Mouse (Mus musculus): ENCODE measurements at regions not wholly inside any gene's neighbourhood (a gene's known extent, or its start where the extent isn't known, plus 50 kb on each side); places are given as distances from the start of the nearest gene placed in this dataset.

GRCm38 (mm10) chr13:110911866-110912265 lies 342.9 kb upstream of the Actbl2 start:
- Histone ChIP-seq H3K79me2 (replicated peaks; ENCODE audit: control insufficient read depth, extremely low read depth, insufficient read depth, poor library complexity, severe bottlenecking) (no peaks in the 10 kb centered on the region), H3K4me3 (replicated peaks in 1 of 3; ENCODE audit: low read depth in 2 of 3, low read length in 2 of 3, poor library complexity in 1 of 3) (no peak overlapping the region), H3K4me1 (ENCODE audit: control insufficient read depth in 1 of 2, insufficient read depth in 2 of 2) (no peaks in the 10 kb centered on the region), H3K27me3 (replicated peaks) (no peaks in the 10 kb centered on the region), H3K4me2 (ENCODE audit: insufficient read depth, low read depth, poor library complexity, severe bottlenecking) (no peak overlapping the region), H3K27ac (ENCODE audit: insufficient read depth, low read depth) (no peak overlapping the region), H3K36me3 (replicated peaks in 1 of 2; ENCODE audit: control insufficient read depth in 1 of 2, insufficient read depth in 1 of 2, low read length in 1 of 2) (no peaks in the 10 kb centered on the region), H3K9me3 (replicated peaks; ENCODE audit: low read length) (no peaks in the 10 kb centered on the region), H3K9ac (ENCODE audit: insufficient read depth, low read depth) (no peak overlapping the region)
- dilution Hi-C loops (cut with MboI; ENCODE audit: extremely low pct_ligation_motif_present, extremely low pct_unique_long_range_greater_than_20kb, low sequenced_read_pairs) (no loop called here), in situ Hi-C loops (cut with MboI; ENCODE audit: low pct_ligation_motif_present, low pct_unique_long_range_greater_than_20kb, low sequenced_read_pairs) (no loop called here)
- DNase-seq (ENCODE audit: extremely low read depth), result no peak
- TF ChIP-seq EP300 (IDR thresholded peaks at IDR 0.05; ENCODE audit: low read length) (peak; percentile 75), JUN (IDR thresholded peaks at IDR 0.05; ENCODE audit: insufficient read depth, low read depth, low read length) (peak; percentile 77), ZNF384 (IDR thresholded peaks at IDR 0.05; ENCODE audit: low read depth, low read length) (peak; percentile 70), MEF2A (IDR thresholded peaks at IDR 0.05; ENCODE audit: borderline replicate concordance, low read depth, low read length) (no peak), RCOR1 (conservative IDR thresholded peaks at IDR 0.05; ENCODE audit: low read depth, low read length) (peak; percentile 55; the same call in 1 of the 2 replicates), JUND (conservative IDR thresholded peaks at IDR 0.05; ENCODE audit: low read depth, low read length) (peak; percentile 67), IRF4 (IDR thresholded peaks at IDR 0.05; ENCODE audit: low read depth, low read length) (peak; percentile 89), BHLHE40 (IDR thresholded peaks at IDR 0.05; ENCODE audit: low read depth, low read length) (peak; percentile 28; the same call in 1 of the 2 replicates), POLR2AphosphoS2 (IDR thresholded peaks at IDR 0.05; ENCODE audit: low read depth, low read length) (no peak), CHD2 (IDR thresholded peaks at IDR 0.05; ENCODE audit: low read length) (0 out of 2 replicates have a peak, but pooled peaks have one; percentile 29), ZMIZ1 (IDR thresholded peaks at IDR 0.05; ENCODE audit: low read depth, low read length) (no peak)

- Histone ChIP-seq H3K4me1 (ENCODE audit: control insufficient read depth in 1 of 2, insufficient read depth in 2 of 2) (no peaks in the 10 kb centered on the region), H3K4me2 (ENCODE audit: insufficient read depth, low read depth, poor library complexity, severe bottlenecking) (no peak overlapping the region), H3K79me2 (replicated peaks; ENCODE audit: control insufficient read depth, extremely low read depth, insufficient read depth, poor library complexity, severe bottlenecking) (no peaks in the 10 kb centered on the region), H3K4me3 (replicated peaks in 1 of 3; ENCODE audit: low read depth in 2 of 3, low read length in 2 of 3, poor library complexity in 1 of 3) (no peak overlapping the region), H3K9me3 (replicated peaks; ENCODE audit: low read length) (no peaks in the 10 kb centered on the region), H3K27ac (ENCODE audit: insufficient read depth, low read depth) (no peak overlapping the region), H3K27me3 (replicated peaks) (no peaks in the 10 kb centered on the region), H3K36me3 (replicated peaks in 1 of 2; ENCODE audit: control insufficient read depth in 1 of 2, insufficient read depth in 1 of 2, low read length in 1 of 2) (no peaks in the 10 kb centered on the region), H3K9ac (ENCODE audit: insufficient read depth, low read depth) (no peak overlapping the region)
- dilution Hi-C loops (cut with MboI; ENCODE audit: extremely low pct_ligation_motif_present, extremely low pct_unique_long_range_greater_than_20kb, low sequenced_read_pairs), result no loop called here
- TF ChIP-seq ETS1 (conservative IDR thresholded peaks at IDR 0.05; ENCODE audit: low read depth, low read length), result peak; percentile 62; the same call in 1 of the 2 replicates
- TF ChIP-seq POLR2A (IDR thresholded peaks at IDR 0.05; ENCODE audit: low read depth, low read length), result no peak
- TF ChIP-seq IRF4 (IDR thresholded peaks at IDR 0.05; ENCODE audit: low read depth, low read length), result peak; percentile 60; the same call in 1 of the 2 replicates
- no peak for TF ChIP-seq E2F4 (IDR thresholded peaks at IDR 0.05; ENCODE audit: insufficient replicate concordance, low read depth, low read length)
- no peak for TF ChIP-seq HCFC1 (IDR thresholded peaks at IDR 0.05; ENCODE audit: low read depth, low read length)
- peak; percentile 65 for TF ChIP-seq JUN (IDR thresholded peaks at IDR 0.05; ENCODE audit: insufficient read depth, low read depth, low read length)
- TF ChIP-seq RAD21 (IDR thresholded peaks at IDR 0.05; ENCODE audit: low read depth, low read length), result no peak
- TF ChIP-seq ELF1 (IDR thresholded peaks at IDR 0.05; ENCODE audit: low read depth, low read length), result no peak
- TF ChIP-seq BHLHE40 (IDR thresholded peaks at IDR 0.05; ENCODE audit: low read depth, low read length), result 0 out of 2 replicates have a peak, but pooled peaks have one; percentile 15
- no peak for TF ChIP-seq NELFE (IDR thresholded peaks at IDR 0.05; ENCODE audit: low read depth, low read length)
- TF ChIP-seq MAX (IDR thresholded peaks at IDR 0.05; ENCODE audit: low read length), result no peak
- no peak for TF ChIP-seq UBTF (IDR thresholded peaks at IDR 0.05; ENCODE audit: low read depth, low read length)
- peak; percentile 59; the same call in 1 of the 2 replicates for TF ChIP-seq JUND (conservative IDR thresholded peaks at IDR 0.05; ENCODE audit: low read depth, low read length)
- TF ChIP-seq EP300 (IDR thresholded peaks at IDR 0.05; ENCODE audit: low read length), result peak; percentile 66
- no peak for TF ChIP-seq ZKSCAN1 (IDR thresholded peaks at IDR 0.05; ENCODE audit: borderline replicate concordance, low read depth, low read length)
- TF ChIP-seq NRF1 (IDR thresholded peaks at IDR 0.05; ENCODE audit: low read depth, low read length), result no peak
- TF ChIP-seq MXI1 (IDR thresholded peaks at IDR 0.05; ENCODE audit: low read depth, low read length), result no peak
- TF ChIP-seq ZC3H11A (IDR thresholded peaks at IDR 0.05; ENCODE audit: low read depth, low read length), result no peak
- DNase-seq (ENCODE audit: extremely low read depth), result peak; percentile 13
- in situ Hi-C loops (cut with MboI; ENCODE audit: low pct_ligation_motif_present, low pct_unique_long_range_greater_than_20kb, low sequenced_read_pairs), result no loop called here
Observed at GRCm38 (mm10) chr13:110913177-110913576, 341.6 kb upstream of the Actbl2 start.

All from CH12.LX (cell line).